Mouse (Mus musculus) gastrocnemius, postnatal 4 days (tissue): ENCODE data around the gene Olfr1393. TPM values are rescaled to one million over a fixed set of nuclear protein-coding genes. Genes with fewer than 3 reads are reported as not detected.
A peak's percentile ranks its signal among the peaks of the same experiment; 100 is the strongest.
"Not testable (repeated sequence)": the region's sequence is repeated elsewhere in the genome, so short reads cannot be mapped to it uniquely, and the experiment has no call there.

ENCODE experiments used
- DNase-seq, 2 experiments: peaks; one replicate each; pipeline ENCODE4 v3.0.0; 2021 to 2022; ENCODE audit warnings: low spot score in 2 of 2, mixed read lengths in 2 of 2
- total RNA-seq, 2 experiments: library from RNA; stranded (reverse); gene quantifications; 2 replicates each; pipeline ENCODE4 v1.2.3; 2021

Olfr1393 gene
- total RNA-seq, 2 experiments from 2014 or later: 0.16 to 0.22 TPM

- DNase-seq: peak; percentile 88 to 92
Observed at GRCm38 (mm10) chr11:49250422-49251379, 27.4 kb upstream of the Olfr1393 start.

DNA sequence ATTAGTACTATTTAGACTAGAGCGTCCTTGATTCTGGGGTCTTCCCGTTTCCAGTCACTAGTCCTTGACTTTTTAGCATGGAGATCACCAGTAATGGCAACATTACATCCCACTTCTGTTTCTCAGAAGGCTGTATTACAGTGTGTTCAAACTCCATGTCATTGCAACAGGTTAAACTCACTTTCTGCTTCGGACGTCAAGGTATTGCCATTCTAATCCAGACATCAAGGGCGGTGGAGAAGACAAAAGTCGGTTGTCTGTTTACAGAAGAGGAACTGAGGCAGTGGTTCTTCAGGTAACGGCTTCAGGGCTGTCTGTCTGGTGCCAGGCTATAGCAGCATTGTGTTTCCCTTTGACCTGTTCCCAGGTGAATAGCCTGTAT is 26.7 kb upstream of the Olfr1393 start:
- DNase-seq: no peak

- no peak for DNase-seq
Observed at GRCm38 (mm10) chr11:49252048-49252447, 26.1 kb upstream of the Olfr1393 start.

GRCm38 (mm10) chr11:49253035-49253434 is 25.1 kb upstream of the Olfr1393 start:
- no peak for DNase-seq

- DNase-seq: no peak
Observed at GRCm38 (mm10) chr11:49259296-49259695, 18.8 kb upstream of the Olfr1393 start.

GRCm38 (mm10) chr11:49259829-49260228 is 18.3 kb upstream of the Olfr1393 start:
- no peak for DNase-seq

GRCm38 (mm10) chr11:49260598-49261312 is 17.3 kb upstream of the Olfr1393 start:
- DNase-seq: no peak

DNA sequence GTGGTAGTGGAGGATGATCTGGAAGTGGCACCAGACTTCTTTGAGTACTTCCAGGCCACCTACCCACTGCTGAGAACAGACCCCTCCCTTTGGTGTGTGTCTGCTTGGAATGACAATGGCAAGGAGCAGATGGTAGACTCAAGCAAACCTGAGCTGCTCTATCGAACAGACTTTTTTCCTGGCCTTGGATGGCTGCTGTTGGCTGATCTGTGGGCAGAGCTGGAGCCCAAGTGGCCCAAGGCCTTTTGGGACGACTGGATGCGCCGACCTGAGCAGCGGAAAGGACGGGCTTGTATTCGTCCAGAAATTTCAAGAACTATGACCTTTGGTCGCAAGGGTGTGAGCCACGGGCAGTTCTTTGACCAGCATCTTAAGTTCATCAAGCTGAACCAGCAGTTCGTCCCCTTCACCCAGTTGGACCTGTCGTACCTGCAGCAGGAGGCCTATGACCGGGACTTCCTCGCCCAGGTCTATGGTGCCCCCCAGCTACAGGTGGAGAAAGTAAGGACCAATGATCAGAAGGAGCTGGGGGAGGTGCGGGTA is 16.7 kb upstream of the Olfr1393 start:
- DNase-seq: no peak

- no peak for DNase-seq
Observed at GRCm38 (mm10) chr11:49262286-49262685, 15.8 kb upstream of the Olfr1393 start.

- no peak for DNase-seq
Observed at GRCm38 (mm10) chr11:49263149-49263548, 15.0 kb upstream of the Olfr1393 start.

- no peak for DNase-seq
Observed at GRCm38 (mm10) chr11:49264081-49264480, 14.0 kb upstream of the Olfr1393 start.

DNA sequence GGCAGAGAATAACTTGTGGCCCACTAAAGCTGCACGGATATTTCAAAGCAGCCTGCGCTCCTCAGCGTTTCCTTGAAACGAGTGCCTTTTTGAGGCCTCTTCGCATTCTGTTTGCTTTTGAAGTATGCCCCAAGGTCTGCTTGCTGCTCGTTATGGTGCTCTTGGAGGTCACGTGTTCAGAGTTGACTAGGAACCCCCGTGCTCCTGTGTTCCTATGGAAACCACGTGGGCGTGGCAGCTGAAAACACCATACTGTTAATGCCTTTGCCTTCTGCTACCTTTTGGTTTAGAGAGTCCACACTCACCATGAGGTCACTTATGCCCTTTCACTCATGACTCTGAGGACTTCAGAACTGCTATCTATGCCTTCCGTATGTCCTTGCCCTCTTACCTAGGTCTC is 13.5 kb upstream of the Olfr1393 start:
- no peak for DNase-seq

DNA sequence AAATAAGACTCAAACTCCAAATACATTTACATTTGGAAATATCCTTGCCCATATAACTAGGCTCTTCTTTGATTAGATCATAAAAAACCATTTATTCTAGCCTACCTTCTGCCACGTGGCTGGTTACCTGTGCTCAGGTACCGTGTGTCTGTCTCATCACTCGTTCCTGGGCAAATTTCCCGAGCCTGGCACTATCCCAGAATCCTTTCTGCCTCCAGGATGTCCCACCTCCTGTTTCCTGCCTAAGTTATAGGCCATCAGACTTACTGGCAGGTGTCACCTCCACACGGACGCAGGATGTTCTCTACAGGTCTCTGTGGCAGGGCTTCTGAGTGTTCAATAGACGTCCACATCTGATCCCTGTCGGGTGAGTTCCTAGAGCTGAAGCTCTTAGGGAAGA is 13.0 kb upstream of the Olfr1393 start:
- DNase-seq: no peak

DNA sequence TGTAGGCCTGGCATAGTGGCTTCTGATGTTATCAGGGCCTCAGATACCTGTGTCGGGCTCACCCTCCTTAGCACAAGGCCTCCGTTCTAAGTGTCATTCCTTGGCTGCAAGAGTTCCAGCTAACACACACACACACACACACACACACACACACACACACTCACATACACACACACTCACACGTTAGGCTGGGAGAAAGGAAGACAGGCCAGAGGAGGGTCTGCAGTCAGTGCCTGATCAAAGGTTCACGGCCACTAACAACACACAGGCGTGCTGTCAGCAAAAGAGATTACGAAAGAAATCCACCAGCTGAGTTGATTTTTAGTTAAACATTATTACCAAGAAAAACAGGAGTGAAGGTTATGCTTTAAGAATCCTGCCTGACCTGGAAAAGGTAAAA is 11.4 kb upstream of the Olfr1393 start:
- DNase-seq: no peak

- DNase-seq: no peak
Observed at GRCm38 (mm10) chr11:49267316-49267715, 10.8 kb upstream of the Olfr1393 start.

GRCm38 (mm10) chr11:49267970-49268579 is 10.0 kb upstream of the Olfr1393 start:
- DNase-seq: no peak

DNA sequence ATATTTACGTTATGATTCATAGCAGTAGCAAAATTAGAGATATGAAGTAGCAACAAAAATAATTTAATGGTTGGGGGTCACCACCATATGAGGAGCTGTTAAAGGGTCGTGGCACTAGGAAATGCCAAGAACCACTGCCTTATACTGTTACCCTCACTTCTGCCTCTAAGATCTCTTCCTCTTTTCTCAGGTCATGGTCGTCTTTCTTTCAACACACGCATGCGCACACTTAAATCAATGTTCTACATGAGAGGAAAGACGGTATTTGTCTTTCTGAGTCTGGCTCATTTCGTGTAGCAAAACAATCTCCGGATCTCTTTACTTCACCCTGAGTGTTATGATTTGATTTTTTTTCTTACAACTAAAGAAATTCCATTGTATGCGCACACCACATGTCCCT is 8.3 kb upstream of the Olfr1393 start:
- DNase-seq: no peak

- DNase-seq: no peak
Observed at GRCm38 (mm10) chr11:49270368-49270767, 7.7 kb upstream of the Olfr1393 start.

DNA sequence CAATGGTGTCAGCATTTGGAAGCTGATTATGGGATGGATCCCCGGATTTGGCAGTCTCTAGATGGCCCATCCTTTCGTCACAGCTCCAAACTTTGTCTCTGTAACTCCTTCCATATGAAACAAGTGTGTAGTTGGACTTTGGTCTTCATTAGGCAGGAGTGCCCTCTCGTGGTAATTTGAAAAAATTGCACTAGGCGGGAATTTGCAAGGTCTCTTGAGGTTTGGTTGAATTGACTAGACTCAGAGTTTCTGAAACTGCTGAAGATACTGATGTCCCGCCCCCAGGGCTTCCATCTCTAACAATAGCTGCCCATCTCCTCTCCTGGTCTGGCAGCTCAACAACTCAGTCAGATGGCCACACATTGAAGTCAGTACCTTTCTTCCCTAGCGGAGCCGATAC is 6.8 kb upstream of the Olfr1393 start:
- DNase-seq: no peak

GRCm38 (mm10) chr11:49273834-49274519 is 4.1 kb upstream of the Olfr1393 start:
- DNase-seq: no peak

DNA sequence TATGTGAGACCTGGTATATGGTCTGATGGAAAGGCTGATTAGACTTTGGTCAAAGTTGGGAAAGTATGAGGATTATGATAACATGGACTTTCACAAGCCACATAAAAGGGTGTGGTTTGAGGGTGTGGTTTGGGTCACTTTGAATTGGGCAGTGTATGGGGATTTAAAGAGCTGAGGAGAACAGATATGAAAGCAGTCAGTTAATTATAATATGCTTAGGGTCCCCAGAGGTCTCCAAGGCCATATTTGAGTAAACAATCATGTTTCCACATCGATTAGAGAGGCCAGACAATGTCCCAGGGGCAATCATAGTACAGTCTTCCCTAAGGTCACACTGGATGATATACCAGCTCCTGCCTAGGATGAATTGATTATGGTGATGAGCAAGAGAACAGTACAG is 6.9 kb downstream of the Olfr1393 start, which contains the start of gene Olfr1392:
Gene Olfr1392, plus strand, starts transcription at position 301 of the 400 bp plus-strand sequence.
- not testable (repeated sequence) for DNase-seq
